14 mouse cellular contexts compared by ENCODE assay signal in the genomic region with DNA sequence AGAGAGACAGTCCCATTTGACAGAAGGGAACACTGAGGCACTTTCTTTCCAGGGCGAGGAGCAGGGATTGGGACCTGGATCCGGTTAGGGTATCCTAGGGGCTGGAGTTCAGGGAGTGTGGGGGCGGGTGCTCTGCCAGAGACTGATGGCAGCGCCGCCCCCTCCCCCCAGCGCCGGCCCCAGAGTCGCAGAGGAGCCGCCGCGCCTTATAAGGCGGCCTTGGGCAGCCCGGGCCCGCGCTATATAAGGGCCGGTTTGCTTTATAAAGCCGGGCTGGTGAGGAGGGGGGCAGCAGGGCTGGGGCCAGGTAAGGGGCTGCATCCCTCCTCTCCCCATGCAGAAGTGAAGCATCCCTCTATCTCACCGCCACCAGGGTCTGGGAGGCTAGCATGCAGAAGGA. TPM values are rescaled to one million over a fixed set of nuclear protein-coding genes. Genes with fewer than 3 reads are reported as not detected.
DNase-seq lines count a peak whose midpoint lies in the region; ATAC-seq lines count a peak whose summit lies in the region.
"Had no signal": no experiment of that assay in that cellular context is flagged by ENCODE, and none has a peak within 500 bp of the region (broad histone marks: within the 10 kb centered on the region; RNA-seq: fewer than 3 reads in every experiment).

No protein-coding gene starts in this region.

- no peak for DNase-seq in heart, adult 9 months (ENCODE audit: low spot score in 2 of 2)
- DNase-seq in neural tube, embryonic 10.5 days (ENCODE audit: extremely low spot score, low spot score), result no peak
- peak; percentile 67 for DNase-seq in intestine, embryonic 14.5 days (ENCODE audit: low spot score)
- no peak for DNase-seq in frontal cortex, postnatal 36 days (ENCODE audit: low spot score in 2 of 2)
- DNase-seq in cerebellum, adult 11-12 months, result no peak
- no peak for DNase-seq in left cerebral cortex, postnatal 10 days (ENCODE audit: extremely low spot score in 1 of 2, low spot score in 2 of 2)
- DNase-seq: adrenal gland, adult 2 months; cerebellum, adult 11 months; thymus, adult 18-20 months had no signal

- peak overlapping the region; percentile 55 for H3K9ac ChIP-seq in heart, embryonic 16.5 days (ENCODE audit: low read length)
- no peak overlapping the region for H3K9ac ChIP-seq in neural tube, embryonic 12.5 days
- peak overlapping the region; percentile 40 for H3K9ac ChIP-seq in intestine, embryonic 14.5 days (ENCODE audit: low read length)

- no peaks in the 10 kb centered on the region for H3K36me3 ChIP-seq in heart, embryonic 16.5 days (ENCODE audit: control insufficient read depth, insufficient read depth)
- H3K36me3 ChIP-seq in neural tube, embryonic 12.5 days, result no peaks in the 10 kb centered on the region
- no peaks in the 10 kb centered on the region; the same call in 1 of the 2 replicates for H3K36me3 ChIP-seq in intestine, embryonic 14.5 days (ENCODE audit: control insufficient read depth, insufficient read depth, low read length)

- 2% methylated on average over 18 of the region's 18 CpGs for WGBS in heart, embryonic 16.5 days
- 4% methylated on average over 18 of the region's 18 CpGs for WGBS in neural tube, embryonic 12.5 days
- 2% methylated on average over 18 of the region's 18 CpGs for WGBS in intestine, embryonic 14.5 days

- no peaks in the 10 kb centered on the region for H3K9me3 ChIP-seq in heart, embryonic 16.5 days (replicated peaks; ENCODE audit: control insufficient read depth, low read length)
- no peaks in the 10 kb centered on the region for H3K9me3 ChIP-seq in neural tube, embryonic 12.5 days
- no peaks in the 10 kb centered on the region for H3K9me3 ChIP-seq in intestine, embryonic 14.5 days (ENCODE audit: control insufficient read depth, low read length)

- peak; percentile 55; the same call in 1 of the 2 replicates for ATAC-seq in heart, embryonic 16.5 days (replicated peaks; ENCODE audit: extremely low read depth, insufficient read depth, low FRiP score)
- ATAC-seq in neural tube, embryonic 12.5 days (ENCODE audit: low FRiP score, low read depth), result no peak
- peak; percentile 61 for ATAC-seq in intestine, embryonic 14.5 days (replicated peaks; ENCODE audit: low FRiP score, low TSS enrichment, low read depth)

- peak overlapping the region; percentile 53 for H3K27ac ChIP-seq in heart, embryonic 16.5 days (ENCODE audit: low read length)
- no peak overlapping the region for H3K27ac ChIP-seq in neural tube, embryonic 12.5 days
- H3K27ac ChIP-seq in intestine, embryonic 14.5 days (ENCODE audit: low read depth), result peak overlapping the region; percentile 77

- H3K4me3 ChIP-seq in heart, embryonic 16.5 days (ENCODE audit: low read length), result peak overlapping the region; percentile 37
- 0 out of 2 replicates have a peak overlapping the region, but pooled peaks have one; percentile 2 for H3K4me3 ChIP-seq in neural tube, embryonic 12.5 days
- peak overlapping the region; percentile 29 for H3K4me3 ChIP-seq in intestine, embryonic 14.5 days (ENCODE audit: low read depth, low read length)

- H3K27me3 ChIP-seq in heart, embryonic 16.5 days (ENCODE audit: control insufficient read depth, insufficient read depth, low read length), result no peaks in the 10 kb centered on the region; the same call in 1 of the 2 replicates
- H3K27me3 ChIP-seq in neural tube, embryonic 12.5 days (replicated peaks), result peaks cover 35% of the 10 kb centered on the region
- peaks cover 20% of the 10 kb centered on the region for H3K27me3 ChIP-seq in intestine, embryonic 14.5 days (replicated peaks; ENCODE audit: control insufficient read depth, insufficient read depth, low read length)

- H3K4me1 ChIP-seq in heart, embryonic 16.5 days (ENCODE audit: control insufficient read depth, insufficient read depth, low read length), result peaks cover 12% of the 10 kb centered on the region
- peaks cover 7% of the 10 kb centered on the region; the same call in 1 of the 2 replicates for H3K4me1 ChIP-seq in neural tube, embryonic 12.5 days
- H3K4me1 ChIP-seq in intestine, embryonic 14.5 days (replicated peaks; ENCODE audit: control insufficient read depth, insufficient read depth, low read length), result peaks cover 8% of the 10 kb centered on the region; the same call in 1 of the 2 replicates

- intact Hi-C loops in left cerebral cortex, postnatal 10 days (cut with DNase I), result no loop called here

- H3K4me2 ChIP-seq in heart, embryonic 16.5 days (ENCODE audit: low read depth, low read length), result peak overlapping the region; percentile 56
- 0 out of 2 replicates have a peak overlapping the region, but pooled peaks have one; percentile 12 for H3K4me2 ChIP-seq in neural tube, embryonic 12.5 days (replicated peaks)
- H3K4me2 ChIP-seq in intestine, embryonic 14.5 days (ENCODE audit: low read length), result peak overlapping the region; percentile 33

RNA-seq across cellular contexts. Expression of a gene that starts 0.9 kb away (rescaled TPM):
- 140 and 164 TPM in 2 replicates for polyA plus RNA-seq in heart, embryonic 16.5 days (2015; fragmentation: Nextera tagmentation; extraction: Ambion mirVana)
- polyA plus RNA-seq in neural tube, embryonic 12.5 days (2016; fragmentation: Nextera tagmentation; extraction: Ambion mirVana), result 0.39 and 1.4 TPM in 2 replicates
- polyA plus RNA-seq in intestine, embryonic 14.5 days (2014; fragmentation: Nextera tagmentation; extraction: Ambion mirVana), result 322 and 380 TPM in 2 replicates
- total RNA-seq in left cerebral cortex, postnatal 10 days (2021), result under 1 TPM; 0.20 to 0.39 TPM
- total RNA-seq: CH12.LX; monocyte, adult 5-6 weeks had no signal

RNA-seq across cellular contexts. Expression of a gene that starts 14.7 kb away (rescaled TPM):
- polyA plus RNA-seq in heart, embryonic 16.5 days (2015; fragmentation: Nextera tagmentation; extraction: Ambion mirVana), result 68.8 and 73.1 TPM in 2 replicates
- 46.7 and 47.3 TPM in 2 replicates for polyA plus RNA-seq in neural tube, embryonic 12.5 days (2016; fragmentation: Nextera tagmentation; extraction: Ambion mirVana)
- polyA plus RNA-seq in intestine, embryonic 14.5 days (2014; fragmentation: Nextera tagmentation; extraction: Ambion mirVana), result 35.2 and 43.4 TPM in 2 replicates
- 10 to 100 TPM; 40.5 to 42.8 TPM for total RNA-seq in left cerebral cortex, postnatal 10 days (2021)

RNA-seq across cellular contexts. Expression of a gene that starts 17.1 kb away (rescaled TPM):
- polyA plus RNA-seq in heart, embryonic 16.5 days (2015; fragmentation: Nextera tagmentation; extraction: Ambion mirVana), result 111 and 117 TPM in 2 replicates
- polyA plus RNA-seq in neural tube, embryonic 12.5 days (2016; fragmentation: Nextera tagmentation; extraction: Ambion mirVana), result 171 and 172 TPM in 2 replicates
- 190 and 192 TPM in 2 replicates for polyA plus RNA-seq in intestine, embryonic 14.5 days (2014; fragmentation: Nextera tagmentation; extraction: Ambion mirVana)
- 10 to 100 TPM; 63.0 to 63.7 TPM for total RNA-seq in left cerebral cortex, postnatal 10 days (2021)

RNA-seq across cellular contexts. Expression of a gene that starts 28.7 kb away (rescaled TPM):
- 10.4 and 10.7 TPM in 2 replicates for polyA plus RNA-seq in heart, embryonic 16.5 days (2015; fragmentation: Nextera tagmentation; extraction: Ambion mirVana)
- 19.6 and 20.7 TPM in 2 replicates for polyA plus RNA-seq in neural tube, embryonic 12.5 days (2016; fragmentation: Nextera tagmentation; extraction: Ambion mirVana)
- 10.2 and 10.3 TPM in 2 replicates for polyA plus RNA-seq in intestine, embryonic 14.5 days (2014; fragmentation: Nextera tagmentation; extraction: Ambion mirVana)
- total RNA-seq in left cerebral cortex, postnatal 10 days (2021), result 10 to 100 TPM; 20.7 to 20.8 TPM

RNA-seq across cellular contexts. Expression of a gene that starts 28.9 kb away (rescaled TPM):
- not detected in 2 replicates for polyA plus RNA-seq in heart, embryonic 16.5 days (2015; fragmentation: Nextera tagmentation; extraction: Ambion mirVana)
- polyA plus RNA-seq in neural tube, embryonic 12.5 days (2016; fragmentation: Nextera tagmentation; extraction: Ambion mirVana), result not detected in 2 replicates
- not detected in 2 replicates for polyA plus RNA-seq in intestine, embryonic 14.5 days (2014; fragmentation: Nextera tagmentation; extraction: Ambion mirVana)
- total RNA-seq in left cerebral cortex, postnatal 10 days (2021), result under 1 TPM; 0.85 to 0.94 TPM
- total RNA-seq: adrenal gland, adult 2 months; CH12.LX; monocyte, adult 5-6 weeks had no signal
- polyA plus RNA-seq: adrenal gland, adult 2 months; liver, embryonic 16.5 days had no signal

Comparison
In these comparisons a context has a peak if more than half of its experiments do, and no peak if none do; other contexts are left out.
1. RNA of a gene that starts 0.9 kb away (polyA plus RNA-seq): 322 to 380 TPM in intestine, embryonic 14.5 days and 140 to 164 TPM in heart, embryonic 16.5 days; 0.39 to 1.4 TPM in neural tube, embryonic 12.5 days; every median in the first group is over 10 times any median in the second.
2. Peak in every context shown above with its lines, with median percentiles within 50 percentile points of each other: H3K4me2 ChIP-seq and H3K4me3 ChIP-seq.